Mouse (Mus musculus) hindbrain, embryonic 15.5 days (tissue): ENCODE measurements around the gene Polrmt. TPM values are rescaled to one million over a fixed set of nuclear protein-coding genes. Genes with fewer than 3 reads are reported as not detected.
"Not testable (repeated sequence)": the region's sequence is repeated elsewhere in the genome, so short reads cannot be mapped to it uniquely, and the experiment has no call there.

ENCODE experiments used
- ATAC-seq: fragments of 200-750 bp; cut with Nextera tagmentation; 2 replicates; pipeline ENCODE4 v1.8.0; 2017; ENCODE audit warnings: low read depth, moderate number of reproducible peaks, moderate TSS enrichment; ENCODE audit not compliant: low FRiP score
- H3K27ac ChIP-seq: fragments of 300-500 bp; sonication (generic); replicated peaks from 2 replicates; pipeline ENCODE4 v1.5.1; 2015; ENCODE audit warnings: mild to moderate bottlenecking, inconsistent platforms
- H3K27me3 ChIP-seq: fragments of 300-500 bp; sonication (generic); 2 replicates; pipeline ENCODE4 v1.6.1; 2015; ENCODE audit warnings: control low read depth, inconsistent platforms
- H3K36me3 ChIP-seq: fragments of 300-500 bp; sonication (generic); 2 replicates; pipeline ENCODE4 v1.6.1; 2015; ENCODE audit warnings: control low read depth, inconsistent platforms
- H3K4me1 ChIP-seq: fragments of 300-500 bp; sonication (generic); replicated peaks from 2 replicates; pipeline ENCODE4 v1.6.1; 2015; ENCODE audit warnings: control low read depth, inconsistent platforms
- H3K4me2 ChIP-seq: fragments of 300-500 bp; sonication (generic); 2 replicates; pipeline ENCODE4 v1.6.1; 2015; ENCODE audit warnings: moderate library complexity, mild to moderate bottlenecking, inconsistent platforms
- H3K4me3 ChIP-seq: fragments of 300-500 bp; sonication (generic); 2 replicates; pipeline ENCODE4 v1.5.1; 2015; ENCODE audit warnings: mild to moderate bottlenecking, inconsistent platforms
- H3K9ac ChIP-seq: fragments of 300-500 bp; sonication (generic); 2 replicates; pipeline ENCODE4 v1.6.1; 2015; ENCODE audit warnings: inconsistent platforms
- H3K9me3 ChIP-seq: fragments of 300-500 bp; sonication (generic); 2 replicates; pipeline ENCODE4 v1.6.1; 2016; ENCODE audit warnings: control low read depth, inconsistent platforms
- WGBS: fragments of 180-500 bp; shearing (Covaris S2); methylation state at CpG from one replicate; pipeline ENCODE4 v1.1.7; 2015; 5-methylcytosine and 5-hydroxymethylcytosine counted together
- polyA plus RNA-seq: library from polyadenylated mRNA; unstranded; fragments of >200 nt; fragmentation: Nextera tagmentation; extraction: Ambion mirVana; gene quantifications from 2 replicates; pipeline ENCODE4 v1.2.1, GENCODE M21; 2015

Gene Polrmt
- polyA plus RNA-seq, 1 experiment from 2014 or later, result 43.0 TPM

DNA sequence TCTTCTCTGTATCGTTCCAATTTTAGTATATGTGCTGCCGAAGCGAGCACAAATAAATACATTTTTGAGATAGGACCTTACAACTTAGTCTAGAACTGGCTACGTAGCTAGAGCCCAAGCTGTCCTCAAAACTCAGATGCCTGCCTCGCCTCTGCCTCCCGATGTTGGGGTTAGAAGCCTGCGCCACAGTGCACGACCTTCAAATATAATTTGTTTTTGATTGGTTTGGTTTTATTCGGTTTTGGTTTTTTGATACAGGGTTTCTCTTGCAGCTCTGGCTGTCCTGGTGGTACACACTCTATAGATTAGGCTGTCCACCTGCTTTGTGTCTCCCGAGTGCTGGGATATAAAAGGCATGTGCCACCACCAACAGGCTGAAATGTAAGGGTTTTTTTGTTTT, 42.8 kb downstream of the Polrmt start:
- no peak for ATAC-seq
- Histone ChIP-seq H3K4me3 (peak overlapping the region; percentile 85), H3K4me2 (peak overlapping the region; percentile 95), H3K27ac (peak overlapping the region; percentile 87), H3K9ac (0 out of 2 replicates have a peak overlapping the region, but pooled peaks have one; percentile 6), H3K27me3 (no peaks in the 10 kb centered on the region), H3K9me3 (no peaks in the 10 kb centered on the region), H3K36me3 (0 out of 2 replicates have a peak, but pooled peaks cover 5% of the 10 kb centered on the region), H3K4me1 (peaks cover 33% of the 10 kb centered on the region)
- 77% methylated on average over 10 of the region's 10 CpGs for WGBS

DNA sequence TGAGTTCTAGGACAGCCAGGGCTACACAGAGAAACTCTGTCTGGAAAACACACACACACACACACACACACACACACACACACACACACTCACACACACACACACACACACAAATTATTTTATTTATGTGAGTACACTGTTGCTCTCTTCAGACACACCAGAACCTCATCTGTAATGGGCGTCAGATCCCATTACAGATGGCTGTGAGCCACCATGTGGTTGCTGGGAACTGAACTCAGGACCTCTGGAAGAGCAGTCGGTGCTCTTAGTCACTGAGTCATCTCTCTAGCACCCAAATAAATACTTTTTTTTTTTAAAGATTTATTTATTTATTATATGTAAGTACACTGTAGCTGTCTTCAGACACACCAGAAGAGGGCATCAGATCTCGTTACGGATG, 43.4 kb downstream of the Polrmt start:
- 89% methylated on average over 4 of the region's 4 CpGs for WGBS
- not testable (repeated sequence) for H3K9ac ChIP-seq, ATAC-seq, H3K4me2 ChIP-seq, H3K27ac ChIP-seq, H3K4me3 ChIP-seq, H3K9me3 ChIP-seq, H3K27me3 ChIP-seq, H3K36me3 ChIP-seq
- H3K4me1 ChIP-seq, result peaks cover 33% of the 10 kb centered on the region

DNA sequence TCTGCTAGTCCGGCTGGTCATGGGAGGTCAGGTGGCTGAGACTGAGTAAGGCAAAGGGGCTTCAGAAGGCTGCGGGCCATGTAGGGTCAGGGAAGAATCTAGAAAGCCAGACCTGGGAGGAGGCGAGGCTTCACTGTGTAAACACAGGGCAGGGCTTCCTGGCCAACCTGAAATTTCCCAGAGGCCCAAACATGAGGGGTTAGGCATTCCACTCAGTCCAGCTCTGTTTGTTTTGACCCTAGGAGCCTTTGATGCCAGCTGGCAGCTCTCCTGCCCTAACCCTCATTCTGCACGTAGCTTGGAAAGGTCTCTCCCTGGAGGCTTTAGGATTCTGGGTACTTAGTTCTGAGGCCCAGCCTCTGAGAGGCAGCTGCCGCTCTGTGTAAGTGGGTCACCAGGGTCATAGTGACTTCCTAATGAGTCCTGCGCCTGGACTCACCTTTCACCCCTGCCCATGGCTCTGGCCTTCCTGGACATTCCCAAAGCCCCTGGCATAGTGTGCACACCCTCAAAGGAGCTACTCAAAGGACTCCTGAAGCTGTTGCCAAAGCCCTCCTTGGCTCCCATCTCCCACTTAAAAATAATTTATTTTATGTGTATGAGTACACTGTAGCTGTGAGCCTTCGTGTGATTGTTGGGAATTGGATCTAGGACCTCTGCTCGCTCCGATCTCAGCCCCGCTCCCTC, 44.8 kb downstream of the Polrmt start:
- 67% methylated on average over 10 of the region's 10 CpGs for WGBS
- H3K36me3 ChIP-seq, result no peaks in the 10 kb centered on the region
- no peak overlapping the region for H3K9ac ChIP-seq
- no peaks in the 10 kb centered on the region for H3K9me3 ChIP-seq
- no peak overlapping the region for H3K4me3 ChIP-seq
- no peak for ATAC-seq
- H3K27me3 ChIP-seq, result no peaks in the 10 kb centered on the region
- H3K27ac ChIP-seq, result peak overlapping the region; percentile 28; the same call in 1 of the 2 replicates
- H3K4me2 ChIP-seq, result no peak overlapping the region
- peaks cover 19% of the 10 kb centered on the region for H3K4me1 ChIP-seq

DNA sequence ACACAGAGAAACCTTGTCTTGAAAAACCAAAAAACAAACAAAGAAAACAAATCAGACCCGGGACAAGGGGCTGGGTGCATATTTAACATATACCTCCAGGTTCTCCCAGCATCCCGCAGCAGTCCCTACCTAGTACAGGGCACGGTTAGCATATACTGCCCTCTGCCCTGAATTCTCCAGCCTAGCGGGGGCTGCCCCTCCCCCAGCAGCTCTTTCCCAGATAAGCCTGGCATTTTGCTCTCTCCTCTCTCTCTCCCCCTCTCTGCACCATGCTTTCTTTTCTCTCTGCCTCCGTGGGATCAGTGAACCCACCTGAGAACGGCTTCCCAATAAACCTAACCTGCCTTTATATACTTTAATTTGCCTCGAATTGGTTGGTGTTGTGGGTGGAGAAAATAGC, 45.7 kb downstream of the Polrmt start:
- WGBS, result 61% methylated on average over 7 of the region's 7 CpGs
- Histone ChIP-seq H3K4me2 (no peak overlapping the region), H3K4me1 (peaks cover 10% of the 10 kb centered on the region), H3K27me3 (no peaks in the 10 kb centered on the region), H3K9ac (no peak overlapping the region), H3K9me3 (no peaks in the 10 kb centered on the region), H3K36me3 (no peaks in the 10 kb centered on the region), H3K27ac (peak overlapping the region; percentile 28; the same call in 1 of the 2 replicates), H3K4me3 (no peak overlapping the region)
- no peak for ATAC-seq

DNA sequence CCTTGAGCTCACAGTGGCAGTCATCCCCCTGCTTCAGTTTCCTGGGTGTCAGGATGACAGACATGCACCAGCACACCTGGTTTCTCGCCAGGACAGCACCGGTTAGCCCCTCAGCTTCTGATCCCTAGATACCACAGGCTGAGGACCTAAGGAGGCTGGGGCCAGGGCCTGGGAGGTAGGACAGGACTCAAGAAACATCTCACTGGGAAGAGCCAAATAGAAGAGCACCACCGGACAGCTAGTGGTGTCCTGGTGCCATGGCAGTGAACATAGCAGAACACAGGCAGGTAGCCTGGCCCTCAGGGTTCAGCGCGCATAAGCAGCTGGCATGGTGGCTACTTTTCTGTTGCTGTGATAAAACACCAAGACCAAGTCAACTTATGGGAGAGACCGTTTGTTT, 47.9 kb downstream of the Polrmt start:
- Histone ChIP-seq H3K9me3 (no peaks in the 10 kb centered on the region), H3K4me2 (no peak overlapping the region), H3K4me1 (no peaks in the 10 kb centered on the region), H3K36me3 (no peaks in the 10 kb centered on the region), H3K9ac (no peak overlapping the region), H3K27me3 (no peaks in the 10 kb centered on the region), H3K27ac (peak overlapping the region; percentile 21; the same call in 1 of the 2 replicates), H3K4me3 (no peak overlapping the region)
- 94% methylated on average over 6 of the region's 6 CpGs for WGBS
- ATAC-seq, result no peak

DNA sequence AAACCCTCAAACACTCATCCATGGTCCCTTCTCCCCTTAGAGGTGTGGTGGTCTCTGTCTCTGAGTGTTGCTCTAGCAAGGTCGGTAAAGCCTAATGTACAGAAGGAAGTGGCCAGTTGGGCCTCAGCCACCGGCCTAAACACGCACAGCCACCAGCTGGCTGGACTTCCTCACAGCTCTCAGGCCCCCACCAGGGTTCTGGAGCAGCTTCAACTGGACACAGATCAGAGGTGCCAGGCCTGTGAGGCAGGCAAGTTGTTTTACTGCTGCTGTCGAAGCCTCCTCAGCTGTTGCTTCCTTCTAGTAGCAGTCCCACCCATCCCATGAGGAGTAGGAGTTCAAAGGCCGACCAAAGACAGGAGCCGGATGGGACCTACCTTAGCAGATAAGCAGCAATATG, 48.5 kb downstream of the Polrmt start:
- no peaks in the 10 kb centered on the region for H3K9me3 ChIP-seq
- H3K27me3 ChIP-seq, result no peaks in the 10 kb centered on the region
- no peaks in the 10 kb centered on the region for H3K36me3 ChIP-seq
- no peak overlapping the region for H3K4me3 ChIP-seq
- 79% methylated on average over 6 of the region's 6 CpGs for WGBS
- H3K4me2 ChIP-seq, result no peak overlapping the region
- no peak overlapping the region for H3K27ac ChIP-seq
- no peaks in the 10 kb centered on the region for H3K4me1 ChIP-seq
- H3K9ac ChIP-seq, result no peak overlapping the region
- no peak for ATAC-seq

DNA sequence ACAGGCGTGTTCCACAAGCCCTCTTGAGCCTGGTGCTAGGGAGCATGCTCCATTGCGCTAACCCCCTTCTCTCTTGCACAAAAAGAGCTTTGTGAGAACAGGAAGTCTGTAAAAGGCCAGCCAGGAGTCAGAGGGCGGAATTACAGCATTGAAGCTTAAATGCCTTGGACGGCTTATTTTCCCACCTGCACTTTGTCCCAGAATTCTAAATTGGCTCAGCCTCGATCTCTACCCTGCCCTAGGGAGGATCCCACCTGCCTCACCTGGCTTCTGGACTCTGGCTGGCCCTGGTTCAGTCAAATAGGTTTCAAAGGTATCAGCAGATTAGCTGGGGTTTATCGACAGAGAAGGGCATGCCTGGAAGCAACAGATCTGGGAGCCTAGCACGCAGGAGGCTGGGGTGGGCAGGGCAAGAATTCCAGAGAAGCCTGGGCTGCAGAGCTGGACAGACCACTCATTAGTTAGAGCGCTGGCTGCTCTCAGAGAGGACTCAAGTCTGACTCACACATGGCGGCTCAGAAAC, 50.2 kb downstream of the Polrmt start:
- H3K4me2 ChIP-seq, result no peak overlapping the region
- no peak for ATAC-seq
- WGBS, result 74% methylated on average over 9 of the region's 9 CpGs
- no peak overlapping the region for H3K9ac ChIP-seq
- no peaks in the 10 kb centered on the region for H3K27me3 ChIP-seq
- H3K9me3 ChIP-seq, result no peaks in the 10 kb centered on the region
- peak overlapping the region; percentile 51; the same call in 1 of the 2 replicates for H3K27ac ChIP-seq
- no peaks in the 10 kb centered on the region for H3K4me1 ChIP-seq
- H3K36me3 ChIP-seq, result no peaks in the 10 kb centered on the region
- H3K4me3 ChIP-seq, result no peak overlapping the region

DNA sequence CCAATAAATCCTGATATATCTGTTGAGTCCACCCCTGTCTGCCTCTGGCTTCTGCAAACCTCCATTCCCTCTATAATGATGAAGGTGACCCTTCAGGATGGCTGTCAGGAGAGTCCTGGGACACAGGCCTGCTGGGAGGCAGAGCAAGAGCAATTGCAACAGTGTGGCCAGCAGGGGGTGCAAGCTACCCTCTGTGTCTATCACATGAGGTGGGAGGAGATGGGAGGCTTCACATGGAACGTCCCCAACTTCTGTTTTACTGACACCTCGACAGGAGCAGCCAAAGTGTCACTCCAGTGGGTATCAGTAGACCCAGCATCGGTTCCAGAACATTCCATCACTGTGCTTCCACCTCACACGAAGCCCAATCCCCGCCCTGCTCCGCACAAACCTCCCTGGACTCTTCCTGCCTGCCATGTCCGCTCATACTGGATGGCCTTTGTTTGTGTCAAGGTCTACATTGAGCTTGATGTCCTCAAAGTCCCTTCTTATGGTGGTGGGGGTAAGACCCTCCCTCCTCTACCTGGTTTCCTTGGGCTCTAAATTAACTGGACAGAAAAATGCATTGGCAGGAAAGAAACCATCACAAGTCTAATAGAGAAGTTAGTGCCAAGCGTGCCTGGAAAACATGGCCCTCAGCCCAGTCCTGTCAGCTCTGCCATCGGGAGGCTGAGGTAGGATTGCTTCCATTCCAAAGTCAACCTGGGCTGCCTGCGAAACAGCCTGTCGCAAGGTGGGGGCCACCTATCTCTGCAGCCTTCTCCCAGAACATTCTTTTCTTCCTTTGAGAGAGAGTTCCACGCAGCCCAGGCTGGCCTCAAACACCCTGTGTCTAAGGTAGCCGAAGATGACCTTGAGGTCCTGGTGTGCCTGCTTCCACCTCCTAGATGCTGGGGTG, 50.9 kb downstream of the Polrmt start:
- Histone ChIP-seq H3K4me3 (no peak overlapping the region), H3K27ac (peak overlapping the region; percentile 51; the same call in 1 of the 2 replicates), H3K27me3 (no peaks in the 10 kb centered on the region), H3K4me1 (no peaks in the 10 kb centered on the region), H3K4me2 (no peak overlapping the region), H3K9ac (no peak overlapping the region), H3K36me3 (no peaks in the 10 kb centered on the region), H3K9me3 (no peaks in the 10 kb centered on the region)
- WGBS, result 63% methylated on average over 13 of the region's 13 CpGs
- no peak; the same call in 1 of the 2 replicates for ATAC-seq

DNA sequence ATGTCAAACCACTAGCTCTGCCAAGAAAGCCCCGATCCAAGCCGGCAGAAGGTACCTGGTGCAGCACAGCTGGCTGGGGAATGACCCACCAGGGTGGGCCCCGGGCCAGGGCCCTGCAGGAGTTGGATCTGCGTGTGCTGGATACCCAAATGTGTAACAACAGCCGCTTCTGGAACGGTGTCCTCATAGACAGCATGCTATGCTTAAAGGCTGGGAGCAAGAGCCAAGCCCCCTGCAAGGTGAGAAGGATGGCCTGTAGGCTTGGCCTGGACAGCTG, 52.1 kb downstream of the Polrmt start:
- no peak overlapping the region for H3K9ac ChIP-seq
- no peaks in the 10 kb centered on the region for H3K9me3 ChIP-seq
- no peak overlapping the region for H3K27ac ChIP-seq
- H3K4me2 ChIP-seq, result no peak overlapping the region
- H3K36me3 ChIP-seq, result no peaks in the 10 kb centered on the region
- WGBS, result 63% methylated on average over 6 of the region's 6 CpGs
- H3K4me1 ChIP-seq, result no peaks in the 10 kb centered on the region
- H3K4me3 ChIP-seq, result no peak overlapping the region
- ATAC-seq, result no peak
- H3K27me3 ChIP-seq, result no peaks in the 10 kb centered on the region

DNA sequence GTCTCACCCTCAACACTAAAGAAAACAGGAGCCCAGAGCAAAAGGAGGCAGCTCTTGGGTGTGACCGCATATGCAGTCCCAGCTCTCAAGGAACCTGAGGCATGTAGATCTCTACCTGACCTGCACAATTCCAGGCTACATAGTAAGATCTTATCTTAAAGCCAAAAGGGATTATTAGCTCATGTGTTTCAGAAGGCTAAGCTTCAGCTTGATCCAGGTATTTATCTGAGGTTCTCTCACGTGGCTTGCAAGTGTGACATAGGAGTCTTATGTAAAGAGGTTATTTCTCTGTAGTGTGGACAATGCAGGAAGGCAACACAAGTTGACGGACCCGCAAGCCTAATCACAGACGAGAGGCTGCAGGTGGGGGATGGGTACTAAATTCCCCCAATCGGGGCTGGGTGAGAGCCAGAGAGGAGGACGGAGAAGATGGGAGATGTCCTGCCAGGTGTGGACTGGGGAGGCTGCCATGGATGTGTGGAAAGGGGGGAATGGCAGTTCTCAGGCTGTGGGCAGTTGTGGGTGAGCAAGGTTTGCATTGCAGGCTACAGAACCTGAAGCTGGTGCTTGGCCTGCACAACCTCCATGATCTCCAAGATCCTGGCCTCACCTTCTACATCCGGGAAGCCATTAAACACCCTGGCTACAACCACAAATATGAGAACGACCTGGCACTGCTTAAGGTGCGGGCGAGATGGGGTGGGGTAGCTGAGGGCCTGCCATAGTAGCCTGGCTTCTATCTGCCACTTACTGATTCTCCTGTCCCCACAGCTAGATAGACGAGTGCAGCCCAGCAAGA, 52.6 kb downstream of the Polrmt start:
- Histone ChIP-seq H3K4me2 (no peak overlapping the region), H3K4me1 (no peaks in the 10 kb centered on the region), H3K27me3 (no peaks in the 10 kb centered on the region), H3K9ac (no peak overlapping the region), H3K9me3 (no peaks in the 10 kb centered on the region), H3K27ac (no peak overlapping the region), H3K36me3 (peaks cover 5% of the 10 kb centered on the region), H3K4me3 (no peak overlapping the region)
- WGBS, result 77% methylated on average over 12 of the region's 12 CpGs
- no peak for ATAC-seq

DNA sequence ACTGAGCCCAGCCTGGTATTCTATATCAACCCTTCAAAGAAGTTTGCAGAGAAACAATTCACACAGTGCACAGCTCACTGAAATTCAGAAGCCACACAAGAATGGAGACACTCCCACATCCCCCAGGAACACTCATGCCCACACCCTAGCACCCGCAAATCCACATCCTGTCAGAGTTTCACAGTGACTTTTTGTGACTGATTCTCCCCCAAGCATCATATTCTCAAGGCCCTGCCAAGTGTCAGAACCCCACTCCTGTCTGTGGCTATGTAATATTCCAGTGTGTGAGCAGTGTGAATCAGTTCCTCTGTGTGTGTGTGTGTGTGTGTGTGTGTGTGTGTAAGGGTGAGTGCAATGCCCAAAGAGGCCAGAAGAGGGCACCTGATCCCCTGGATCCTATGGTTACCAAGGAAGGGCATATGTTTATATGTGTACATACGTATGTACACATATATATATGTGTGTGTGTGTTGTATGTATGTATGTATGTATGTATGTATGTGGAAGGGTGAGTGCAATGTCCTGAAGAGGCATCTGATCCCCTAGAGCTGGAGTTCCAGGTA, 54.3 kb downstream of the Polrmt start:
- H3K27ac ChIP-seq, result no peak overlapping the region
- H3K9ac ChIP-seq, result no peak overlapping the region
- peaks cover 21% of the 10 kb centered on the region for H3K36me3 ChIP-seq
- H3K4me2 ChIP-seq, result no peak overlapping the region
- ATAC-seq, result no peak
- no peaks in the 10 kb centered on the region for H3K4me1 ChIP-seq
- no peaks in the 10 kb centered on the region for H3K27me3 ChIP-seq
- H3K4me3 ChIP-seq, result no peak overlapping the region
- WGBS, result 98% methylated on average over 2 of the region's 2 CpGs
- H3K9me3 ChIP-seq, result no peaks in the 10 kb centered on the region
